Mouse (Mus musculus) spleen, postnatal 4 days (tissue): ENCODE data around the gene Ccdc185.

Experiments
- DNase-seq, 2 experiments: peaks; one replicate each; pipeline ENCODE4 v3.0.0; 2022; ENCODE audit warnings: low spot score in 2 of 2

Ccdc185 gene

GRCm38 (mm10) chr1:182747081-182747480 is 1.9 kb downstream of the Ccdc185 start:
- no peak for DNase-seq

DNA sequence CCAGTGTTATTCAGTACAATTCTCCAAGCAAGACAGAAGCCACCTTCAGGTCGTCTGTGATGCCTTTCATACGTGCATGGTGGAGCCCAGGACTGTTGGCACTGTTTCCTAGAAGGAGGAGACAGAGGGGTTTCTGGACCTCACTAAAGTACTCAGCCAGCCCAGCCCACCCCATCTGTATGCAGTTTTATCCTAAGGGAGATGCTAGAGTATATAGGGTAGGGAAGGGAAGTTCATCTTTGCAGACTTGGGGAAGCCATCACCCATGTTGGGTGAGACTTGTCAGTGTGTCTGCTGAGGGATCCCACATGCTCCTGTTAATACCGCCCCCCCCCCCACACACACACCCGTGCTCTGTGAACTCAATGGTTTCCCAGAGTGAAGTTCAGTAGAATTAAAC is 13.1 kb downstream of the Ccdc185 start:
- no peak for DNase-seq

- no peak for DNase-seq
Measured at GRCm38 (mm10) chr1:182732695-182733094, 16.3 kb downstream of the Ccdc185 start.

DNA sequence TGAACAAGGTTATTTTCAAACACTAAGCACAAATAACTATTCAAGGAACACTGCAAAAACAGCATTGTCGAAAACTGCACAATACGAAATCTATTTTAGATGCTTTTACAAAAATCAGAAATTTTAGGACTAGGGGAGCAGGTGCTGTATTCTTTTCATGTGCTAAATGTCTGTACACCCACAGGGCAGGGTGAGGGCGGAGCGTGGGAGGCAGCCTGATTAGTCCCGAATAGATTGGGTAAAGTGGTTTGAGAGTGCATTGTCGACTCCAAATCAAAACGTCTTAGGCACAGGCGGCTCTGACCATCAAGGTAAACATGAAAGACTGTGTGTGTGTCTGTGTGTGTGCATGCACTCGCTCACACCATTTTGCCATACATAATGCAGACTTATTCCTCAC is 20.0 kb downstream of the Ccdc185 start:
- peak in 1 of 2 experiments; percentile 27 for DNase-seq

GRCm38 (mm10) chr1:182727541-182727940 is 21.4 kb downstream of the Ccdc185 start:
- peak in 1 of 2 experiments; percentile 44 for DNase-seq

DNA sequence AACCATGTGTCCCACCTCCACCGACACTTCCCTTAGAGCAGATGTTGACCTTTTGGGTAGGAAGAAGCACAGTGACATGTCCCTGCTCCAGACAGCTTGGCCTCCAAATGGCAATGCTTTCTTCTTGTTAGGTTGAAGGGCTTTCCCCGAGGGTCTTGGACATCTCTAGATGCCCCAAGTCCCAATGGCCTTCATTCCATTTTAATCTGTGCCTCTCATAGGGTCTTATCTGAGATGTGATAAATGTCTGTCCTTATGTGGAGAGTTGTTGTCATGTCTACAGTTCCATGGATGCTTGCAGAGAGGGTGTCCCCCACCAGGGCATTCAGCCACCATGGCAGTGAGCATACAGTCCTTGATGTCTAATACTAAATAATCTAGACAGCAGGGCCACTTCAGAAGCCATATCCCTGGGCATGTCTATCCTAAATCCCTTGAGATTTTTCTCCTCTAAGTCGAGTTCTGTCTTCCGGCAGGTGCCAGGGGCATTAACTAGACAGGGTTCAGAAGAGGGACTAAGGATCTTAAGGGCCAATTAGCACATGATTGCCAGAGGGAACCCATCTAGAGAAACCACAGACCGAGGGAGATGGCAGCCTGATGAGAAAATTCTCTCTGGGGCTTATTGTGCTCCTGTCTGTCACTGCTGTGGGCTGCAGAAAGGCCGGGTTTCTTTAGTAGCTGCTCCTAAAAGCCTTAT is 34.6 kb downstream of the Ccdc185 start:
- DNase-seq, result no peak

GRCm38 (mm10) chr1:182711360-182711933 is 37.5 kb downstream of the Ccdc185 start:
- DNase-seq, result no peak

DNA sequence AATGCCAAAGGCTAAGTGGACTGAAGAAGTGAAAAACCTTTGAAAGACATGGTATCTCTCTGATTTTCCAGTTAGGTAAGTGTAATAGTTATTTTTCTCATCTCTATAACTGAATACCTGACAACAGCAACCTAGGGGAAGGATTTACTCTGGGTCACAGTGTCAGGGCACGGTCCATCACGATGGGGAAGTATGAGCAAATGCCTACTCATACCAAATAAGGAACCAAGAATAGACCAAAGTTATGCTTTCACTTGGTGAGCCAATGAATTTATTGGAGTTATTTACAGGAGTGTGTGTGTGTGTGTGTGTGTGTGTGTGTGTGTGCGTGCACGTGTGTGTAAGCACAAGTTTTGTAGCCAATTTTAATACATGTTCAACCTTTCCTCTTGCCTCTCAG is 41.5 kb downstream of the Ccdc185 start:
- DNase-seq, result no peak

GRCm38 (mm10) chr1:182704882-182705281 is 44.1 kb downstream of the Ccdc185 start:
- no peak for DNase-seq

DNA sequence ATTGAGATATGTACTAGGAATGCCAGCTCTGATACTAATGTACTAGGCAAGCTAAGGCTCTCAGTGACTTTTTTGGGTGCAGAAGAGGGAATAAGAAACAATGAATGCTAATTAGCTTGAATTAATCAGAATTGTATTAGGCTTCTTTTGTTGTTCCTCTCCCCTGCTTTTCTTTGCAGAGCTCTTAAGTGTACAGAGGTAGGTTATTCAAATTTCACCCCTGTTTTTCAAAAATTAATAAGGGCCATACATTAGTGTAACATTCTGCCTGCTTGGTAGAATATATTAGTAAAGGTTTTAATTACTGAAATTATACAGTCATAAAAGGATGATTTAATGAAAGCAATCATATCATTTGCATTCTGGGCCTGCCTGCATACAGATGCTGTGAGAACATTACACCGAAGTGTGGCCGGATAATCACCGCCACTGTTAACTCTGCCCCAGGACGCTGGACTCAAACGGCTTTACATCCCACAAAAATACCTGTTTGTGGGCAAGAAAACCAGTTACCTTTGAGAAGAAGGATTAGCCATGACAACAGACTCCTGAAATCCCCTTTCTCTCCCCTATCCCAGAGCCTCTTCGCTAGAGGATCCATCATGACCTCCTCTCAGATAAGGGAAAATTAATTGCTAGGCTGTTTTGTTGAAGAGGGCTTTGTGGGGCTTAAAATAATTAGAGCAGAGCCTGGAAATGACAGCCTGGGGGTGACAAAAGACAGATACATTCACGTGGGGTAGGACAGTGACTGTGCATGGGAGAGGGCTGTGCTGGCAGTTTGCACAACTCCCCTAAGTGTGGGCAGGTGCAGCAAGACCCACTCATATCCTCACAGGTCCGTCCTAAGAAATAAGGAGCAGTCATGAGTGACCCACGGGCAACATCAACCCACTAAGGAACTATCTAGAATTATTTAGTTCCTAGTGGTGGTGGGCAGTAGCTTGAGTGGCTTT is 49.3 kb downstream of the Ccdc185 start:
- DNase-seq, result no peak
